Mouse (Mus musculus) heart, postnatal 36 days (tissue): Measurements from ENCODE around the gene Akr1b3. TPM values are rescaled to one million over a fixed set of nuclear protein-coding genes. Genes with fewer than 3 reads are reported as not detected.

Experiments used
- DNase-seq, 2 experiments: peaks; one replicate each; pipeline ENCODE4 v3.0.0; 2021 to 2022
- intact Hi-C: fragments of 180-260 bp; cut with DNase I; formaldehyde crosslinking; loops from one replicate; pipeline ENCODE4 v1.15.1; 2025
- total RNA-seq, 2 experiments: library from RNA; stranded (reverse); gene quantifications; 2 replicates each; pipeline ENCODE4 v1.2.3; 2021

The Akr1b3 gene
- total RNA-seq, 2 experiments from 2014 or later, result 270 to 302 TPM

- peak; percentile 16 to 30 for DNase-seq
- intact Hi-C loops, result no loop called here
Observed at GRCm38 (mm10) chr6:34274346-34274745, 42.9 kb downstream of the Akr1b3 start.

- no peak for DNase-seq
- intact Hi-C loops, result no loop called here
Observed at GRCm38 (mm10) chr6:34273073-34273472, 44.2 kb downstream of the Akr1b3 start.

- no peak for DNase-seq
- intact Hi-C loops, result no loop called here
Observed at GRCm38 (mm10) chr6:34272462-34272861, 44.8 kb downstream of the Akr1b3 start.

GRCm38 (mm10) chr6:34270717-34271116, 46.6 kb downstream of the Akr1b3 start:
- intact Hi-C loops, result no loop called here
- DNase-seq, result no peak

GRCm38 (mm10) chr6:34258546-34258945, 58.7 kb downstream of the Akr1b3 start:
- intact Hi-C loops, result no loop called here
- DNase-seq, result no peak

Other genes with a start within 250 kb of the Akr1b3 start
- gene Slc35b4, start 140.4 kb downstream of the Akr1b3 start, total RNA-seq, result 1 to 10 TPM; 7.5 to 9.6 TPM
- gene Akr1b8, start 36.6 kb upstream of the Akr1b3 start, total RNA-seq, result 1 to 10 TPM; 3.3 to 3.8 TPM
- gene Akr1b10, start 66.7 kb upstream of the Akr1b3 start, total RNA-seq, result 10 to 100 TPM; 56.8 to 65.7 TPM
- gene Akr1b7, start 94.9 kb upstream of the Akr1b3 start, total RNA-seq, result not detected
- 10 to 100 TPM; 54.7 to 59.1 TPM for gene Bpgm, start 158.7 kb upstream of the Akr1b3 start, total RNA-seq